Mouse (Mus musculus) right cerebral cortex, postnatal 36 days (tissue): ENCODE measurements around the gene Tgm5.
A peak's percentile ranks its signal among the peaks of the same experiment; 100 is the strongest.
"Not testable (repeated sequence)": the region's sequence is repeated elsewhere in the genome, so short reads cannot be mapped to it uniquely, and the experiment has no call there.

ENCODE experiments used
- DNase-seq, 2 experiments: peaks; one replicate each; pipeline ENCODE4 v3.0.0; 2022; ENCODE audit warnings: low spot score in 2 of 2, mixed read lengths in 1 of 2

Tgm5 gene

GRCm38 (mm10) chr2:121085480-121086185 lies at the start of gene Tgm5:
Gene Tgm5, minus strand, starts transcription at chr2:121085841.
- no peak for DNase-seq

- DNase-seq: no peak
These were observed 47.2 kb upstream of the Tgm5 start for GRCm38 (mm10) chr2:121132822-121133221.

- DNase-seq: no peak
These were observed 43.4 kb upstream of the Tgm5 start for GRCm38 (mm10) chr2:121128865-121129620.

GRCm38 (mm10) chr2:121127536-121127935 lies 41.9 kb upstream of the Tgm5 start:
- DNase-seq: no peak

GRCm38 (mm10) chr2:121126302-121126701 lies 40.7 kb upstream of the Tgm5 start:
- not testable (repeated sequence) for DNase-seq

GRCm38 (mm10) chr2:121119260-121119659 lies 33.6 kb upstream of the Tgm5 start:
- no peak for DNase-seq

GRCm38 (mm10) chr2:121115418-121115817 lies 29.8 kb upstream of the Tgm5 start:
- no peak for DNase-seq

GRCm38 (mm10) chr2:121109695-121110094 lies 24.1 kb upstream of the Tgm5 start, which contains the start of gene Tgm7:
Gene Tgm7, minus strand, starts transcription at chr2:121109795.
- no peak for DNase-seq

GRCm38 (mm10) chr2:121105940-121106339 lies 20.3 kb upstream of the Tgm5 start:
- no peak for DNase-seq

- peak; percentile 52 to 66 for DNase-seq
These were observed 16.4 kb upstream of the Tgm5 start for GRCm38 (mm10) chr2:121102051-121102450.

- DNase-seq: no peak
These were observed 4.1 kb upstream of the Tgm5 start for GRCm38 (mm10) chr2:121089751-121090150.

- DNase-seq: no peak
These were observed 2.9 kb upstream of the Tgm5 start for GRCm38 (mm10) chr2:121088507-121088906.

GRCm38 (mm10) chr2:121082626-121083025 lies 3.0 kb downstream of the Tgm5 start:
- no peak for DNase-seq

- no peak for DNase-seq
These were observed 10.9 kb downstream of the Tgm5 start for GRCm38 (mm10) chr2:121074747-121075146.

- DNase-seq: no peak
These were observed 13.8 kb downstream of the Tgm5 start for GRCm38 (mm10) chr2:121071871-121072270.

GRCm38 (mm10) chr2:121069506-121069905 lies 16.1 kb downstream of the Tgm5 start:
- DNase-seq: no peak

- DNase-seq: no peak
These were observed 18.5 kb downstream of the Tgm5 start for GRCm38 (mm10) chr2:121067116-121067515.

GRCm38 (mm10) chr2:121061315-121061714 lies 24.3 kb downstream of the Tgm5 start:
- no peak for DNase-seq

GRCm38 (mm10) chr2:121057997-121058396 lies 27.6 kb downstream of the Tgm5 start:
- DNase-seq: no peak

- DNase-seq: no peak
These were observed 29.7 kb downstream of the Tgm5 start for GRCm38 (mm10) chr2:121055915-121056314.

- no peak for DNase-seq
These were observed 31.6 kb downstream of the Tgm5 start for GRCm38 (mm10) chr2:121054060-121054459.

GRCm38 (mm10) chr2:121052176-121052575 lies 33.5 kb downstream of the Tgm5 start:
- DNase-seq: no peak

- no peak for DNase-seq
These were observed 40.0 kb downstream of the Tgm5 start for GRCm38 (mm10) chr2:121045653-121046052.
